Mouse (Mus musculus) gastrocnemius, adult 18-20 months (tissue): Measurements from ENCODE around the gene D6Ertd527e. TPM values are rescaled to one million over a fixed set of nuclear protein-coding genes. Genes with fewer than 3 reads are reported as not detected.
A peak's percentile ranks its signal among the peaks of the same experiment; 100 is the strongest.

Experiments used
- DNase-seq: peaks from one replicate; pipeline ENCODE4 v3.0.0; 2021; ENCODE audit warnings: low spot score
- total RNA-seq, 2 experiments: library from RNA; stranded (reverse); gene quantifications; 2 replicates each; pipeline ENCODE4 v1.2.3; 2021

Gene D6Ertd527e
- total RNA-seq, 2 experiments from 2014 or later: not detected

GRCm38 (mm10) chr6:87111493-87111892, 6.9 kb downstream of the D6Ertd527e start:
- no peak for DNase-seq

- peak; percentile 54 for DNase-seq
Observed at GRCm38 (mm10) chr6:87112125-87112524, 7.6 kb downstream of the D6Ertd527e start.

GRCm38 (mm10) chr6:87115981-87116380, 11.4 kb downstream of the D6Ertd527e start:
- no peak for DNase-seq

- no peak for DNase-seq
Observed at GRCm38 (mm10) chr6:87116596-87116995, 12.1 kb downstream of the D6Ertd527e start.

- DNase-seq: no peak
Observed at GRCm38 (mm10) chr6:87119066-87119837, 14.7 kb downstream of the D6Ertd527e start.

GRCm38 (mm10) chr6:87119975-87120374, 15.4 kb downstream of the D6Ertd527e start:
- DNase-seq: no peak

GRCm38 (mm10) chr6:87120661-87121060, 16.1 kb downstream of the D6Ertd527e start:
- DNase-seq: no peak

- no peak for DNase-seq
Observed at GRCm38 (mm10) chr6:87121961-87122360, 17.4 kb downstream of the D6Ertd527e start.

- DNase-seq: no peak
Observed at GRCm38 (mm10) chr6:87123406-87123805, 18.9 kb downstream of the D6Ertd527e start.

- DNase-seq: no peak
Observed at GRCm38 (mm10) chr6:87123973-87124372, 19.4 kb downstream of the D6Ertd527e start.

- DNase-seq: no peak
Observed at GRCm38 (mm10) chr6:87127049-87127753, 22.7 kb downstream of the D6Ertd527e start.

- no peak for DNase-seq
Observed at GRCm38 (mm10) chr6:87129861-87130260, 25.3 kb downstream of the D6Ertd527e start.

GRCm38 (mm10) chr6:87130628-87131027, 26.1 kb downstream of the D6Ertd527e start:
- DNase-seq: no peak

GRCm38 (mm10) chr6:87131078-87131477, 26.5 kb downstream of the D6Ertd527e start:
- no peak for DNase-seq

- no peak for DNase-seq
Observed at GRCm38 (mm10) chr6:87133520-87133919, 29.0 kb downstream of the D6Ertd527e start.

- no peak for DNase-seq
Observed at GRCm38 (mm10) chr6:87133966-87134546, 29.5 kb downstream of the D6Ertd527e start.

GRCm38 (mm10) chr6:87138479-87138878, 33.9 kb downstream of the D6Ertd527e start:
- no peak for DNase-seq

GRCm38 (mm10) chr6:87139796-87140553, 35.4 kb downstream of the D6Ertd527e start:
- DNase-seq: peak; percentile 37

GRCm38 (mm10) chr6:87142239-87142638, 37.7 kb downstream of the D6Ertd527e start:
- no peak for DNase-seq

GRCm38 (mm10) chr6:87143594-87143993, 39.0 kb downstream of the D6Ertd527e start:
- DNase-seq: no peak

GRCm38 (mm10) chr6:87147921-87148320, 43.4 kb downstream of the D6Ertd527e start:
- DNase-seq: no peak

GRCm38 (mm10) chr6:87150471-87150870, 45.9 kb downstream of the D6Ertd527e start:
- DNase-seq: no peak
